Mouse (Mus musculus): Measurements from ENCODE around the gene Hist1h1b.
"Not testable (repeated sequence)": the region's sequence is repeated elsewhere in the genome, so short reads cannot be mapped to it uniquely, and the experiment has no call there.

Gene Hist1h1b

DNA sequence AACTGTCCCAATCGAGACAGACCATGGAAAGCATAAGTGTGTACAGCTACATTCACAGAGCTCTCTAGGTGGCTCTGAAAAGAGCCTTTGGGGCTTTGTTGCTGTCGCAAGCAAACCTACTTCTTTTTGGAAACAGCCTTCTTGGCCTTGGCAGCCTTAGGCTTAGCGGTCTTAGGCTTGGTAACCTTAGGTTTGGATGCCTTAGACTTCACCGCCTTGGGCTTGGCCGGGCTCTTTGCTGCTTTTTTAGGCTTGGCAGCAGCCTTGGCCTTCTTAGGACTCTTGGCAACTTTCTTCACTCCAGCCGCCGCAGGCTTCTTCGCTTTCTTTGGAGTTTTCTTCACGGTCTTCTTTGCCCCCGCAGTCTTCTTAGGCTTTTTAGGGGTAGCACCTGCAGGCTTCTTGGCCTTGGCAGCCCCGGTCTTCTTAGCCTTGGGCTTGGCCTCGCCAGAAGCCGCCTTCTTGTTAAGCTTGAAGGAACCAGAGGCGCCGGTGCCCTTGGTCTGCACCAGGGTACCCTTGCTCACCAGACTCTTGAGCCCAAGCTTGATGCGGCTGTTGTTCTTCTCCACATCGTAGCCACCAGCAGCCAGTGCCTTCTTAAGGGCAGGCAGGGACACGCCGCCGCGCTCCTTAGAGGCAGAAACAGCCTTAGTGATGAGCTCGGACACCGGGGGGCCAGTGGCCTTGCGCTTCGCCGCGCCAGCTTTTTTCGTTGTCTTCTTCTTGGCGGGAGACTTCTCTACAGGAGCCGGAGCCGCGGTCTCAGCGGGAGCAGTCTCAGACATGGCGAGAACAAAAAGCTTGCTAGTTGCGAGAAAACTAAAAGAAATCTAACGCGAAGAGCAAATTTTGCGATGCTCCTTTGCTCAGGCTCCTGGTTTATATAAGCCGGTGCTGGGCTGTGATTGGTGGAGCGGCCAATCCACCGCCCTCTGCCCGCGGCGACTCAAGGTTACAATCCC lies at the start of gene Hist1h1b:
Gene Hist1h1b (minus strand): TSS at position 859 of the 965 bp plus-strand sequence.
- DNase-seq (ENCODE audit: low spot score), result peak; percentile 64

DNA sequence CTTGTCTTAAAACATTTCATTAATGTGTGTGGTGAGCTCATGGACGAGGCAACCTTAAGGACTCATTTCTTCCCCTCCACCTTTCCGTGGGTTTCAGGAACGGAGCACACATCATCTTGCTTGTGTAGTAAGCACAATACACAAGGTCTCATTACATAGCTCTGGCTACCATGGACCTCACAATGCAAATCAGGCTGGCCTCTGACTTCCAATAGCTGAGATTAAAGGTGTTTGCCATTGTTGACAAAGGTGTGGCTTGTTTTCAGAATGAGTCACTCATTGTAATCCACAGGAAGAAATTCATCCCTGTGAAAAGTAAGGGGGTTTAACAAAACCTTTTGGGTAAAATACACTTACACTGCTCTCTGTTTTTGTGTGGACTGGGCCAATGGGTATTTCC lies 48.1 kb upstream of the Hist1h1b start:
- DNase-seq (ENCODE audit: low spot score), result no peak

DNA sequence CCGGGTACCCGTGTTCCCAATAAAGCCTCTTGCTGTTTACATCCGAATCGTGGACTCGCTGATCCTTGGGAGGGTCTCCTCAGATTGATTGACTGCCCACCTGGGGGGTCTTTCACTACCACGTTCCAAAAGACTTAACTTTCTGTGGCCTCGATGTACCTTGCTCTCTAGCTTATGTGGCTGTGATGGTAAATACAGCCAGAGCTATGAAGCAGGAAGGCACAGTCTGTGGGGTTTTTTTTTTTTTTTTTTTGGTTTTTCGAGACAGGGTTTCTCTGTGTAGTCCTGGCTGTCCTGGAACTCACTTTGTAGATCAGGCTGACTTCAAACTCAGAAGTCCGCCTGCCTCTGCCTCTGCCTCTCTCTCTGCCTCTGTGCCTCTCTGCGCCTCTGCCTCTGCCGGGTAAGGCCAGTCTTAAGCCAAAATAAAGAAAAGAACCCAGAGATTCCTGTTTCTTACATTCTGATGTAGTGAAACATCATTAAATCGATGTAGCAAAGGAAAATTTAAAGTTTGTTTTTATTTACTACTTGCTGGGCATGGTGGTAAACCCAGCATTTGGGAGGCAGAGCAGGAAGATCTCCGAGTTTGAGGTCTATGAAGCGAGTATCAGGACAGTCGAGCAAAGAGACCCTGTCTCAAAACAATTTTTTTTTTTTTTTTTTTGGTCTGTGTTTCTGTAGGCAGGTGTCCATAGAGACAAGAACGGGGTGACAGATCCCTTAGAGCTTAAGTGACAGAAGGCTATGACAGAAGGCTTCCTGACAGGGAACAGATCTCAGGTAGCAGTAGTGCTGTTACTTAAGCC lies 39.9 kb upstream of the Hist1h1b start:
- not testable (repeated sequence) for DNase-seq (ENCODE audit: low spot score)

DNA sequence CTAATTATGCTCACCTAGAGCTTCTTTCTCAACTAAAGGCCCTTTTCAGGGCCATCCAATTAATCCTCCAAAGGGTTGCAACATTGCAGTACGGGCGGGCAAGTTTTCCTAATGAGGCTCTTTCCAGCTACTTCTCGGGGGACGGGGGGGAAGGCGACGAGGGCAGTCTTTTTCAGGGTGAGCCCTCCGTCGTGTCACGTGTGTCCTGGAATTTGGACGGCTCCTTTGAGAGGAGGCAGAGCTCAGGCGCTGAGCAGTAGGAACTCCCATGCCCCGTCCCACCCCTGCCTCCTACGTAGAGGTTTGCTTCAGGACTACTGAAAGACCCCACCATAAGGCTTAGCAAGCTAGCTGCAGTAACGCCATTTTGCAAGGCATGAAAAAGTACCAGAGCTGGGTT lies 31.7 kb upstream of the Hist1h1b start:
- peak; percentile 49 for DNase-seq (ENCODE audit: low spot score)

DNA sequence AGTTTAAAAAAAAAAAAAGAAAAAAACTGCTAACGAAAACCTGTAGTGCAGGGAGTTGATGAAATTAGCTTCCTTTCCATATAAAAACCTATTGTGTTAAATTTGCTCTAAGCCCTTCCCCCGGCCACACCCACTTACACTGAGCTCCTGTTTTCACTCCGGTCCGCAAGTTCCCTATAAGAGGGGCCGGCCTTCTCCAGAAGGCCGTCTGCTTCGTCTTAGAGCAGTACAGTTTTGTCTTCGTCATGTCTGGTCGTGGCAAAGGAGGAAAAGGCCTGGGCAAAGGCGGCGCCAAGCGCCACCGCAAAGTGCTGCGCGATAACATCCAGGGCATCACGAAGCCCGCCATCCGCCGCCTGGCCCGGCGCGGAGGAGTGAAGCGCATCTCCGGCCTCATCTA lies 31.1 kb upstream of the Hist1h1b start, which contains the start of gene Hist1h4m:
Gene Hist1h4m (plus strand): TSS at position 208 of the 400 bp plus-strand sequence.
- DNase-seq (ENCODE audit: low spot score), result peak; percentile 76

DNA sequence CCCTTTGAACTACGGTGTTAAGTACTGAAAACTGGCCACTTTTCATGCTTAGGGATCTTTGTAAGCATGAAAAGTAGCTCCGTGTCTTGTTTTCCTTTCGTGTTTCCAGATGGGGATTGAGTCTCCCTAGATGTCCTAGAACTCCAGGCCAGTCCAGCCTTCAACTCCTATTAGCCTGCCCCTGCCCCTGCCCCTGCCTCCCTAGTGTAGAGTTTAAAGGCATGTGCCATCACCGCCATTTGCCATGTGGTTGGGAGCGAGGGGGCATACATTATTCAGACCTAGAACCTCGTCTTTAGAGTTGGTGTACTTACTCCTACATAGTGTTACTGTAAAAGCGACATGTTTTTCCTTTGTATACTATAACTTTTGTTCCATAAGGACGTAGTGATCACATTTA lies 30.6 kb upstream of the Hist1h1b start:
- DNase-seq (ENCODE audit: low spot score), result not testable (repeated sequence)

DNA sequence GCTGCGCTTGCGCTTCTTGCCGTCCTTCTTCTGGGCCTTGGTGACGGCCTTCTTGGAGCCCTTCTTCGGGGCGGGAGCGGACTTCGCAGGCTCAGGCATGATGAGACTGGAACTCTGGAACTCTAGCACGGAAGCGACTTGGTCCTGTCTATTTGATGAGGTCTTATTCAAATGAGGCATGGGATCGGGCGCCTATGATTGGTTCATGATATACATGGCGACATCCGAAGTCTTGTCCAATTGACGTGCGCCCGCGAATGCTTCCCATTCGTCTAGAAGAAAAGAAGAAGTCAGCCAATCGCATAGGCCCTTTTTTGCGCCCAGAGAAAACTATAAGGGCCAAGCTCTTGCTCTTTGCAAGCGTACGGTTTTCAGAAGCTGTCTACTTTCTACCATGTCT lies 29.6 kb upstream of the Hist1h1b start, which contains the start of the genes Hist1h2bq and Hist1h2ao:
Gene Hist1h2bq (minus strand): TSS at position 125 of the 400 bp plus-strand sequence.
Gene Hist1h2ao (plus strand): TSS at position 393 of the 400 bp plus-strand sequence.
- not testable (repeated sequence) for DNase-seq (ENCODE audit: low spot score)

DNA sequence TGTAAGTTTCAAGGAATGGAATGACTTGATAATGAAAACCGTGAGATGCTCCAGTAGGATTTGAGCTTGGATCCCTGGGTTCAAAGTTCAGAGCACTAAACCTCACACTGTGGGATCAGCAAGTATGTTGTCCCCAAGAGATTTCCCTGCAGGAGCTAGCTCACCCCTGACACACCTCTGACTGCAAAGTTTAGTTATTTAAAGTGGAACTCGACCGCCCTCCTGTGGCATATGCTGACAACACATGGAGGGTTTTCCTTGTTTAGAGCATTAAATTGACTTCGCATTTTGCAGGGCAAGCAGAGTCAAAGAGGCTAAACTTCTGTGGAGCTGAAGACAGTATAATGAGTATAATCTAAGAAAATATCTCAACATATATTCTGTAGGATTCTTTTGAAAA lies 22.6 kb upstream of the Hist1h1b start:
- DNase-seq (ENCODE audit: low spot score), result not testable (repeated sequence)

DNA sequence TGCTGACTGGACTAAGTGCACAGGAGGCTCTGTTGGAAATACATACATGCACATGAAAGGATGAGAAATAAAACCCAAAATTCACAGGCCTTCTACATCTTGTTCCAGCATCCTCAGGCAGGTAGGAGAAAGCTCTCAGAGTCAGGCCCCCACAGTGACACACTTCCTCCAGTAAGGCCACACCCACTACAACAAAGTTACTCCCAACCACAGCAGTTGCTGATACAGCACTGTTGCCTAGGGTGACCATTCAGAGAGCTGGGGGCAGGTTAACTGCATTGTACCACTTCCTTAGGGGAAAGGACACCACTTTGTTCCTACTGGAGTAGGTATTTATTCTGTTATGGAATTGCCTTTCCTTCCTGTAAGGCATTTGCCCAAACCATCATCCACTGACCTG lies 16.7 kb upstream of the Hist1h1b start:
- DNase-seq (ENCODE audit: low spot score), result not testable (repeated sequence)

DNA sequence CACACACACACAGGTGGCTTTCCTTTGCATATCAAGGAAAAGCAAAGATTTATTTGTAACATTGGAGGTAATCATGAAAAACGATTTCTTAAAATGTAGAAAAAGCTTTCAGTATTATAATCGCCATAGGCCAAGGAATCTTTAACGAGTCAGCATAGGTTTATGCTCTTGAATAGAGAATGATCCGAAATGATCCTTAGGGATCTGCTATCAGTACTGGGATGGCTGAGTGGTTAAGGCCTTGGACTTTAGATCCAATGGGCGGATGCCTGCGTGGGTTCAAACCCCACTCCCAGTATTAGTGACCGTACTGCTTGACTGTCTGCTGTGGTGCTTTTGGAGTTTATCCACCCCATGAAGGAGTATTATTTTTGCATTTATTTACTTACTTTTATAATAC lies 15.2 kb upstream of the Hist1h1b start:
- DNase-seq (ENCODE audit: low spot score), result no peak

DNA sequence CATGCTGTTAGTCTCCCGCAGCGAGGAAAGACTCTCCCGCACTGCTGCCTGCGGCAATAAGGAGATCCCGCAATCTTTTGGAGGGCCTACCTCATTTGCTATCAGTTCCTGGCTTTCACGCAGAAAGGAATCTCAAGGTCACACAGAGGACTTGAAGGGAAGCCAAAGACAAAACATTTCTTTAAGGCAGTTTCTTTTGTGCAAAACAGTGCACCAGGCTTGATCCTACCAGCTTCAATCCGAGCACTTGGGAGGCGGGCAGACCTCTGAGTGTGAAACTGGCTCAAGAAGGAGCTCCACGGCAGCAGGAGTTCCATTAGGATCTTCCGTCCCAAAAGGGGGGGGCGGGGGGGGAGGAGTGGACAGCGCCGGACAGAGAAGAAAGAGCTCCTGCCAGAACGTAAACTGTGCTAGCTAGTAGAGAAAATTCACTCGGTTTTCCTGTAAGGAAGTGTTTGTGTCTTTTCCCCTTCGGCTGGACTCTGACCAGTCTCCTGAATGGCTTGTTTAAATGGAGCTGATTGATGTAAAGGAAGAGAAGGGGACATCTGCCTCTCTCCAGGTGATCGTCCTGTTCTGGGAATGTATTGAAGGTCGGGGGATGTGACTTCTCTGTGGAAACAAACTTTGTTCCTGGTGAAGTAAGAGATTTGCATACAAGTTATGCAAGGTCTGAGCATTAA lies 10.3 kb upstream of the Hist1h1b start:
- DNase-seq (ENCODE audit: low spot score), result no peak

DNA sequence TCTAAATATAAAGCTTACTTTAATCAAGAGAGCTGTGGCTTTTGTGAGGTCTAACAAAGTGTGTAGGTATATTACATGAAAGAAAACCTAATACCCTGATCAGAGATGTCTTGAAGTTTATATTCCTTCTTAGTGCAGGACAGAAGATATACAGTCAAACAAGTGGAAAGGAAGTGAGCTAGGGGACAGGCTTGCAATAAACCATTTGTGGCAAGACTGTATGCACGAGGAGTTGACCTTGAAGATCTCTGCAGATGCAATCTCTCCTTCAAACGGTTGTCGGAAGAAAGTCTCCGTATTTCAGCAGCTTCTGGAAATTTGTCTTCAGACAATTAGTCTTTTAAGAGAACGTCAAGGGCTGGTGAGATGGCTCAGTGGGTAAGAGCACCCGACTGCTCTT lies 9.5 kb upstream of the Hist1h1b start:
- no peak for DNase-seq (ENCODE audit: low spot score)

DNA sequence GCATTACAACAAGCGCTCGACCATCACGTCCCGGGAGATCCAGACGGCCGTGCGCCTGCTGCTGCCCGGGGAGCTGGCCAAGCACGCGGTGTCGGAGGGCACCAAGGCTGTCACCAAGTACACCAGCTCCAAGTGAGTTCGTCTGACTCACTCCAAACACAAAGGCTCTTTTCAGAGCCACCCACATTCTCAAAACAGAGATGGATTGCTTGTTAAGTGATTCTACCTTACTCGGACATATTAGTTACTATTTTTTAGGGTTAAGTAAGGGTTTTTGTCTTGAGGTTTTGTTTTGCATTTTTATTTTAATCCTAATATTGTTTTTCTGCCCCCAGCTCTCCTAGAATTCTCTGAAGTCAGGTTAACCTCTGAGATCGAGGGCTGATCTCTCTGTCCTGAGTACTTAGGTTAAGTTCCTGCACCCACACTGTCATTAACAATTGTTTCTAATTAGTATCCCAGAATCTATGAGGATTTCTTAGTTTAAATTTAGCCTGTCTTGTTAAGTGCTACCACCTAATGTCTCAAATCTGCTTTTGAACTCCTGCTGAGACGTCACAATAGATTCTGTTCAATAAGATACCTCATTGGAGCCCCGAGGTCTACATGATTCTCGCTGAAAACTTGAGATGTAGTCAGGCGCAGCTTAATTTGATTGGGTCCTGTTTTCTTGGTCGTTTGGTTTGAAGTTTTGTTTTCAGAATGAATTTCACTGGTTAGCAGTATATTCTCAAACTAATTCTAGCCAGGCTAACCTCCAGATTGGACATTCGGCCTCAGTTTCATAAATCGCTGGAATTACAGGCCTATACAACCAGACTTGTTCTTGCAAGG lies 7.6 kb upstream of the Hist1h1b start:
- peak; percentile 38 for DNase-seq (ENCODE audit: low spot score)

DNA sequence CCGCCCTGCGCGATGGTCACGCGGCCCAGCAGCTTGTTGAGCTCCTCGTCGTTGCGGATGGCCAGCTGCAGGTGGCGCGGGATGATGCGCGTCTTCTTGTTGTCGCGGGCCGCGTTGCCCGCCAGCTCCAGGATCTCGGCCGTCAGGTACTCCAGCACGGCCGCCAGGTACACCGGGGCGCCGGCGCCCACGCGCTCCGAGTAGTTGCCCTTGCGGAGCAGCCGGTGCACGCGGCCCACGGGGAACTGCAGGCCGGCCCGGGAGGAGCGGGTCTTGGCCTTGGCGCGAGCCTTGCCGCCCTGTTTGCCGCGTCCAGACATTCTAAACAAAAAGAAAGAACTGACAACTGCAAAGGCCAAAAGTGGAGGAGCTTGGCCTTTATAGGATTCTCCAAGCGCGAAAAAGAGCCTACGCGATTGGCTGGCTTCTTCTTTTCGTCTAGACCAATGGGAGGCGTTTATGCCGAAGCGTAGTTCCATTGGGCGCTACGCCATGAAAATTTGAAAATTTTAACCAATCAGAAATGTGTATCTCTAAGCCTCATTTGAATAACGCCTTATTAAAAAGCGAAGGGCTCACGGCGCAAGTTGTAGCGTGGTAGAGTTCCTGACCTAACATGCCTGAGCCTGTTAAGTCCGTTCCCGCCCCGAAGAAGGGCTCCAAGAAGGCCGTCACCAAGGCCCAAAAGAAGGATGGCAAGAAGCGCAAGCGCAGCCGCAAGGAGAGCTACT lies 6.6 kb upstream of the Hist1h1b start, which contains the start of the genes Hist1h2an and Hist1h2bp:
Gene Hist1h2an (minus strand): TSS at position 320 of the 731 bp plus-strand sequence.
Gene Hist1h2bp (plus strand): TSS at position 563 of the 731 bp plus-strand sequence.
- DNase-seq (ENCODE audit: low spot score), result peak; percentile 95

DNA sequence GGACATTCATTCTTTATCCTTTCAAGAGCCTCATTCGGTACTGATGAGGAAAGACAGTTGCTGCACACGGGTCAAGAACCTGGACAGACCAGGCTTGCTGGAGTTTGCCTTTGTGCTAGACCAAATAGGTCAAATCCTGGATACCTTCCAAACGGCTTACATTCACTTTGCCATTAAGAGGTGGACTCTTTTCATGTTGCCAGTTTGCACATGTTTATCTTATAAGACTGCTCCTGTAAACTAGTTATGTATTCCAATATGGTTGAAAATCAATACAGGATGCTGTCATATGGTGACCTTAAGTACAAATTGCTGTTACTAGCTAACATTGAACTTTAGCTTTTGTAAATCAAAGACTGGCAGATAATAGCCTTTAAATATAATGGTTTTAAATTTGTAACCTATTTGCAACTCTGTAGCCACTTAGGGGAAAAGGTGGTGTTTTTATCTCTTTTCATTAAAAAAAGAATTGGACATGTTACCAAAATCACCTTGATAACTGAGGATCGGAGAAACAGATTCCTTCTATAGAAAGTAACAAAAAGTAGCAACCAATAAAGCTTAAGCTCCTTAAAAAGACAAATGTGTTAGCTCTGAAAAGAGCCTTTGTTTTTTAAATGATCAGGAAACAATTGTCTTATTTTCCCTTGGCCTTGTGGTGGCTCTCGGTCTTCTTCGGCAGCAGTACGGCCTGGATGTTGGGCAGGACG lies 5.9 kb upstream of the Hist1h1b start:
- peak; percentile 48 for DNase-seq (ENCODE audit: low spot score)

DNA sequence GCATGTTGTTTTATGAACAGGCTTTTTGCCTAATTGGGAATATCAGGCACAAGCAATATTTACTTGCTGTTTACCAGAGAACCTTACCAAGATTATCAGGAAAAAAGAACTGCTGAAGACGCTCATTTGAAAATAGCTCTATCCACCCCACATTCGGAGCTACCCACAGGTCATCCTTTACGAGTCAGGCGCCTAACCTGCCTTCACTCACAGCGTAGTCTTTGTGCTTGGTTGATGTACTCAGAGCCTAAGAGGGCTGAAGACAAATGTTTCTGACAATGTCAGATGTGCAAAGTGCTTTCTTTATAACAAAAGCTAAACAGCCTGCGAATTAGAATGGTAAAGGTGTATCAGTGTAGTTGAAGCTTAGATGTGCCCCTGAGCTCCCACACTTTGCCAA lies 3.9 kb upstream of the Hist1h1b start:
- no peak for DNase-seq (ENCODE audit: low spot score)

DNA sequence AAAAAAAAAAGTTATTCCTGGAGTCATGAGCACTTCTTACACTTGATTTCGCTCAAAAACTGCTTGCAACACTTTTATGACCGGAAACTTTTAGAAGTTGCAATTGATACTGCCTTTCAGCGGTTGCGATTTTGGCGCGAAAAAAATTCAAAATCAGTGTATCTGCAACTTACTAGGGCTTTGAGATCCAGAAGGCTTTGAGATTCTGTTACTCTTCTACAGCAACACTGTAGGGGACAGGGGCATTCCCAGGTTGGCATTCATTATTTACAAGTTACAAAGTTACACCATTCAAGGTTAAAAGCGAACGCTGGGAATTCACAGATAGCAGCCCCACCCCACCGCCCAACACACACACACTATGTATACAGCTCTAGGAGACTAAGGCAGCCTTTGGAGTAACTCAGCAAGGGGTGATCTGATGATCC lies 3.3 kb upstream of the Hist1h1b start:
- peak; percentile 62 for DNase-seq (ENCODE audit: low spot score)

DNA sequence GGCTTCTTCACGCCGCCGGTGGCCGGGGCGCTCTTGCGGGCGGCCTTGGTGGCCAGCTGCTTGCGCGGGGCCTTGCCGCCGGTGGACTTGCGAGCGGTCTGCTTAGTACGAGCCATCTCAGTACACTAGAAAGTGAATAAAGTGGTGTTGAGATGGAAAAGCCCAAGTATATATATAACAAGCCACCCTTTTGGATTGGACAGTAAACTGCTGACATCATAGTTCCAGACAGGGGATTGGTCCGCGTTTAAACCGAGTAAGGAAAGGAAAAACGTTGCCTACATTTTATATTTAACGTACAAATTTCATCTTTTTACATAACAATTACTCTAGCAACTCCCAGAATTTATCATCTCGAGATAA lies 2.8 kb upstream of the Hist1h1b start, which contains the start of gene Hist1h3i:
Gene Hist1h3i (minus strand): TSS at position 116 of the 363 bp plus-strand sequence.
- DNase-seq (ENCODE audit: low spot score), result peak; percentile 62

Data from testis, postnatal 14 days (tissue).